13 mouse cellular contexts compared by ENCODE assay signal in the genomic region with DNA sequence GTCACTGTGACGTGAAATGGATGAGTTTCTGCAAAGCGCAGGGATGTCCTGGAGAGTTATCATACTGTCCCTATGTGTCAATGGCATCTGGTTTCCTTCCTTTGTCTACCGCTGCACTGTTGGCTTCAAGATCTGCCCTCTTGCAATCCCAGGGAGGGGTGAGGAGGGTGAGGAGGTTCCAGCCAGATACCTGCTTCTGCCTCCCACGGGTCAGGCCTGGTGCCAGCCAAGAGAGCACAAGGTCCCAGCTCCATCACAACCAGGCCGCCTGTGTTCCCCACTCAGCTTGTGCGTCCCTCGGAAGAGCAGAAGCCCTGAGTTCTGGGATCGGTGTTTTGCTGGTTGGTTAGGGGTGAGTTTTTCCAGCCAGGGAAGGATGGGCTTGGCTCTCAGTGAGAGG. TPM values are rescaled to one million over a fixed set of nuclear protein-coding genes. Genes with fewer than 3 reads are reported as not detected.
A peak's percentile ranks its signal among the peaks of the same experiment; 100 is the strongest.
DNase-seq lines count a peak whose midpoint lies in the region; ATAC-seq and TF ChIP-seq lines count a peak whose summit lies in the region.
"Had no signal": no experiment of that assay in that cellular context is flagged by ENCODE, and none has a peak within 500 bp of the region (broad histone marks: within the 10 kb centered on the region; RNA-seq: fewer than 3 reads in every experiment).

No protein-coding gene starts in this region.

- peak; percentile 15 for DNase-seq in kidney, adult 2 months
- DNase-seq in kidney, postnatal 10 days, result no peak
- DNase-seq in ES-E14 (ENCODE audit: low read depth, low spot score), result no peak
- no peak for DNase-seq in retina, embryonic 14.5 days (ENCODE audit: low spot score)
- DNase-seq: gastrocnemius, postnatal 14 days; thymus, postnatal 36 days had no signal

- peak overlapping the region; percentile 43 for H3K9ac ChIP-seq in ES-E14 (ENCODE audit: insufficient read depth, low read depth, low read length, poor library complexity, severe bottlenecking)
- H3K9ac ChIP-seq in intestine, embryonic 16.5 days (ENCODE audit: low read depth, low read length), result no peak overlapping the region
- H3K9ac ChIP-seq in forebrain, embryonic 16.5 days (replicated peaks; ENCODE audit: low read depth, low read length), result no peak overlapping the region

- no peaks in the 10 kb centered on the region for H3K36me3 ChIP-seq in kidney, adult 2 months (ENCODE audit: control insufficient read depth, insufficient read depth, low read length)
- H3K36me3 ChIP-seq in ES-E14 (ENCODE audit: control insufficient read depth, insufficient read depth, low read length, poor library complexity, severe bottlenecking), result no peaks in the 10 kb centered on the region
- H3K36me3 ChIP-seq in intestine, embryonic 16.5 days (ENCODE audit: control insufficient read depth, insufficient read depth, low read length), result no peaks in the 10 kb centered on the region
- no peaks in the 10 kb centered on the region for H3K36me3 ChIP-seq in forebrain, embryonic 16.5 days (ENCODE audit: control insufficient read depth, insufficient read depth)

- no peak for TF ChIP-seq CTCF in kidney, adult 2 months (conservative IDR thresholded peaks at IDR 0.05; ENCODE audit: insufficient read depth, insufficient read length, low read depth, low read length)
- TF ChIP-seq CTCF in embryonic fibroblast, embryonic 13.5 days (IDR thresholded peaks at IDR 0.05; ENCODE audit: borderline replicate concordance, insufficient read depth, low read length), result no peak

- ATAC-seq in intestine, embryonic 16.5 days, result peak; percentile 10; the same call in 1 of the 2 replicates
- no peak for ATAC-seq in frontal cortex, adult (ENCODE audit: low TSS enrichment)
- no peak for ATAC-seq in forebrain, embryonic 16.5 days
- ATAC-seq: inflammation-experienced regulatory T-cells, adult 6 months had no signal

- no peaks in the 10 kb centered on the region for H3K27me3 ChIP-seq in kidney, adult 2 months (replicated peaks; ENCODE audit: control insufficient read depth, insufficient read depth, low read length)
- no peaks in the 10 kb centered on the region for H3K27me3 ChIP-seq in intestine, embryonic 16.5 days (replicated peaks; ENCODE audit: control insufficient read depth, insufficient read depth, low read length)
- H3K27me3 ChIP-seq in forebrain, embryonic 16.5 days (replicated peaks; ENCODE audit: control insufficient read depth, insufficient read depth, low read length), result no peaks in the 10 kb centered on the region

- no peaks in the 10 kb centered on the region for H3K9me3 ChIP-seq in ES-E14 (ENCODE audit: control insufficient read depth, insufficient read depth, low read depth, low read length)
- no peaks in the 10 kb centered on the region for H3K9me3 ChIP-seq in intestine, embryonic 16.5 days (ENCODE audit: control insufficient read depth, low read length)
- H3K9me3 ChIP-seq in forebrain, embryonic 16.5 days (ENCODE audit: control insufficient read depth, low read length), result no peaks in the 10 kb centered on the region

- no peak for TF ChIP-seq POLR2A in kidney, adult 2 months (IDR thresholded peaks at IDR 0.05; ENCODE audit: low read depth, low read length)
- no peak for TF ChIP-seq POLR2A in embryonic fibroblast, embryonic 13.5 days (IDR thresholded peaks at IDR 0.05; ENCODE audit: low read depth, low read length)

- in situ Hi-C loops in ES-E14 (cut with MboI; ENCODE audit: low sequenced_read_pairs in 2 of 2, unreplicated experiment in 2 of 2), result no loop called here

- peaks cover 3% of the 10 kb centered on the region; the same call in 1 of the 2 replicates for H3K4me1 ChIP-seq in kidney, adult 2 months (ENCODE audit: control insufficient read depth, insufficient read depth, low read length)
- peaks cover 7 to 15% of the 10 kb centered on the region in 2 experiments for H3K4me1 ChIP-seq in ES-E14 (ENCODE audit: control insufficient read depth in 2 of 2, insufficient read depth in 2 of 2, low read length in 2 of 2, poor library complexity in 1 of 2)
- peaks cover 14% of the 10 kb centered on the region for H3K4me1 ChIP-seq in embryonic fibroblast, embryonic 13.5 days (ENCODE audit: control insufficient read depth, insufficient read depth, low read length)
- peaks cover 23% of the 10 kb centered on the region for H3K4me1 ChIP-seq in intestine, embryonic 16.5 days (ENCODE audit: control insufficient read depth, insufficient read depth, low read length)
- H3K4me1 ChIP-seq in forebrain, embryonic 16.5 days (replicated peaks; ENCODE audit: control insufficient read depth, insufficient read depth, low read length), result peaks cover 11% of the 10 kb centered on the region; the same call in 1 of the 2 replicates

- WGBS in kidney, adult 2 months, result 48% methylated on average over 8 of the region's 8 CpGs
- WGBS in intestine, embryonic 16.5 days, result 43% methylated on average over 8 of the region's 8 CpGs
- 75% methylated on average over 8 of the region's 8 CpGs for WGBS in forebrain, embryonic 16.5 days

- no peak overlapping the region for H3K27ac ChIP-seq in kidney, adult 2 months (ENCODE audit: insufficient read depth, low read depth, low read length)
- H3K27ac ChIP-seq in ES-E14 (ENCODE audit: insufficient read depth, low read depth, low read length, poor library complexity, severe bottlenecking), result no peak overlapping the region
- H3K27ac ChIP-seq in embryonic fibroblast, embryonic 13.5 days (ENCODE audit: insufficient read depth, low read length), result 0 out of 2 replicates have a peak overlapping the region, but pooled peaks have one; percentile 38
- H3K27ac ChIP-seq in intestine, embryonic 16.5 days (ENCODE audit: low read length), result peak overlapping the region; percentile 15; the same call in 1 of the 2 replicates
- no peak overlapping the region for H3K27ac ChIP-seq in forebrain, embryonic 16.5 days (ENCODE audit: low read length)

- H3K4me3 ChIP-seq in kidney, adult 2 months (ENCODE audit: insufficient read depth, low read depth, low read length), result no peak overlapping the region
- H3K4me3 ChIP-seq in ES-E14 (ENCODE audit: insufficient read depth in 1 of 2, low read depth in 1 of 2, low read length in 2 of 2, poor library complexity in 1 of 2, severe bottlenecking in 1 of 2), result no peak overlapping the region
- H3K4me3 ChIP-seq in embryonic fibroblast, embryonic 13.5 days (ENCODE audit: insufficient read depth, low read length), result no peak overlapping the region
- H3K4me3 ChIP-seq in intestine, embryonic 16.5 days (ENCODE audit: low read length), result no peak overlapping the region
- H3K4me3 ChIP-seq in forebrain, embryonic 16.5 days (replicated peaks; ENCODE audit: low read length), result no peak overlapping the region

- H3K4me2 ChIP-seq in intestine, embryonic 16.5 days (ENCODE audit: low read depth, low read length), result no peak overlapping the region
- no peak overlapping the region for H3K4me2 ChIP-seq in forebrain, embryonic 16.5 days (ENCODE audit: low read length)
- H3K4me2 ChIP-seq: midbrain, embryonic 11.5 days had no signal

TF ChIP-seq in ES-E14, 5 proteins besides CTCF, POLR2A, EP300 and RAD21:
- TF ChIP-seq ZC3H11A (IDR thresholded peaks at IDR 0.05; ENCODE audit: borderline replicate concordance, low read depth, low read length), result no peak
- TF ChIP-seq ZNF384 (IDR thresholded peaks at IDR 0.05; ENCODE audit: low read depth, low read length), result no peak
- TF ChIP-seq MAFK (IDR thresholded peaks at IDR 0.05; ENCODE audit: insufficient read depth, low read depth, low read length), result no peak
- no peak for TF ChIP-seq HCFC1 (IDR thresholded peaks at IDR 0.05; ENCODE audit: borderline replicate concordance, insufficient read depth, low read length)
- no peak for TF ChIP-seq CHD2 (IDR thresholded peaks at IDR 0.05; ENCODE audit: low read depth, low read length)

RNA-seq across cellular contexts. Expression of gene Cdc42ep4, which starts 15.6 kb away (rescaled TPM):
- 18.0 and 18.2 TPM in 2 replicates for polyA plus RNA-seq in kidney, adult 2 months (2012; rRNA removed)
- 17.8 and 20.7 TPM in 2 replicates for total RNA-seq in ES-E14 (2012; rRNA removed)
- polyA plus RNA-seq in embryonic fibroblast, embryonic 13.5 days (2011; ENCODE audit: insufficient read length, low read depth, missing spikeins), result 21.3 and 24.1 TPM in 2 replicates
- 59.0 and 60.3 TPM in 2 replicates for polyA plus RNA-seq in intestine, embryonic 16.5 days (2015; fragmentation: Nextera tagmentation; extraction: Ambion mirVana)
- polyA plus RNA-seq in forebrain, embryonic 16.5 days (2015; fragmentation: Nextera tagmentation; extraction: Ambion mirVana), result 99.9 and 100 TPM in 2 replicates

RNA-seq across cellular contexts. Expression of gene Cpsf4l, which starts 57.5 kb away (rescaled TPM):
- polyA plus RNA-seq in kidney, adult 2 months (2012; rRNA removed), result 8.9 and 9.0 TPM in 2 replicates
- total RNA-seq in ES-E14 (2012; rRNA removed), result 19.6 and 35.0 TPM in 2 replicates
- not detected in 2 replicates for polyA plus RNA-seq in embryonic fibroblast, embryonic 13.5 days (2011; ENCODE audit: insufficient read length, low read depth, missing spikeins)
- 0.12 and 0.33 TPM in 2 replicates for polyA plus RNA-seq in intestine, embryonic 16.5 days (2015; fragmentation: Nextera tagmentation; extraction: Ambion mirVana)
- 0.32 and 0.35 TPM in 2 replicates for polyA plus RNA-seq in forebrain, embryonic 16.5 days (2015; fragmentation: Nextera tagmentation; extraction: Ambion mirVana)
- total RNA-seq: gastrocnemius, postnatal 14 days had no signal
- polyA plus RNA-seq: inflammation-experienced regulatory T-cells, adult 6 months; small intestine, adult 2 months had no signal

Comparison
In these comparisons a context has a peak if more than half of its experiments do, and no peak if none do; other contexts are left out.
1. H3K27ac ChIP-seq: peak in embryonic fibroblast, embryonic 13.5 days (single experiment) and intestine, embryonic 16.5 days (single experiment); none in kidney, adult 2 months (single experiment), ES-E14 (single experiment) and forebrain, embryonic 16.5 days (single experiment).